Mouse (Mus musculus): ENCODE measurements around the gene Trim52.

- TF ChIP-seq CTCF (IDR thresholded peaks at IDR 0.05; ENCODE audit: borderline replicate concordance, insufficient read depth, low read depth, low read length) (no peak), POLR2A (IDR thresholded peaks at IDR 0.05; ENCODE audit: borderline replicate concordance, insufficient read depth, low read length) (no peak)
Measured at GRCm38 (mm10) chr14:106105980-106106379, at the start of gene Trim52.

Data from cerebellum, adult 2 months (tissue).